Mouse (Mus musculus) embryonic facial prominence, embryonic 11.5 days (tissue): ENCODE measurements at regions not wholly inside any gene's neighbourhood (a gene's known extent, or its start where the extent isn't known, plus 50 kb on each side); places are given as distances from the start of the nearest gene placed in this dataset.

ENCODE experiments used
- ATAC-seq: fragments of 200-750 bp; cut with Nextera tagmentation; replicated peaks from 2 replicates; pipeline ENCODE4 v1.8.0; 2017; ENCODE audit warnings: low read depth; ENCODE audit not compliant: insufficient number of reproducible peaks, low FRiP score, low TSS enrichment
- DNase-seq: peaks from one replicate; pipeline ENCODE4 v3.0.0-alpha.2; 2015; ENCODE audit warnings: low spot score
- H3K27ac ChIP-seq: fragments of 300-500 bp; sonication (generic); replicated peaks from 2 replicates; pipeline ENCODE4 v1.5.1; 2014; ENCODE audit warnings: mild to moderate bottlenecking, low read depth, low read length, control low read depth
- H3K27me3 ChIP-seq: fragments of 300-500 bp; sonication (generic); 2 replicates; pipeline ENCODE4 v1.6.1; 2014; ENCODE audit warnings: mild to moderate bottlenecking, low read length, moderate library complexity, mixed read lengths; ENCODE audit not compliant: control insufficient read depth, insufficient read depth
- H3K36me3 ChIP-seq: fragments of 300-500 bp; sonication (generic); replicated peaks from 2 replicates; pipeline ENCODE4 v1.6.1; 2014; ENCODE audit warnings: low read depth, mild to moderate bottlenecking, low read length, moderate library complexity, mixed read lengths; ENCODE audit not compliant: control insufficient read depth, insufficient read depth
- H3K4me1 ChIP-seq: fragments of 300-500 bp; sonication (generic); 2 replicates; pipeline ENCODE4 v1.6.1; 2014; ENCODE audit warnings: low read length, mixed read lengths; ENCODE audit not compliant: control insufficient read depth, insufficient read depth
- H3K4me2 ChIP-seq: fragments of 300-500 bp; sonication (generic); 2 replicates; pipeline ENCODE4 v1.6.1; 2014; ENCODE audit warnings: low read depth, mild to moderate bottlenecking, control low read depth, low read length, moderate library complexity
- H3K4me3 ChIP-seq: fragments of 300-500 bp; sonication (generic); 2 replicates; pipeline ENCODE4 v1.5.1; 2014; ENCODE audit warnings: low read depth, low read length, control low read depth
- H3K9ac ChIP-seq: fragments of 300-500 bp; sonication (generic); replicated peaks from 2 replicates; pipeline ENCODE4 v1.6.1; 2014; ENCODE audit warnings: mild to moderate bottlenecking, control low read depth, low read length
- H3K9me3 ChIP-seq: fragments of 300-500 bp; sonication (generic); replicated peaks from 2 replicates; pipeline ENCODE4 v1.6.1; 2016; ENCODE audit warnings: mild to moderate bottlenecking, low read length, inconsistent platforms, mixed read lengths; ENCODE audit not compliant: control insufficient read depth
- WGBS: fragments of 180-500 bp; shearing (Covaris S2); extraction: QIAGEN DNeasy Blood & Tissue Kit; methylation state at CpG from one replicate; pipeline ENCODE4 v1.1.7; 2014; 5-methylcytosine and 5-hydroxymethylcytosine counted together

GRCm38 (mm10) chr6:73370901-73371300 lies 98.6 kb downstream of the 4931417E11Rik start:
- Histone ChIP-seq H3K4me1 (no peaks in the 10 kb centered on the region), H3K27me3 (no peaks in the 10 kb centered on the region; the same call in 1 of the 2 replicates), H3K4me3 (no peak overlapping the region), H3K4me2 (no peak overlapping the region), H3K36me3 (no peaks in the 10 kb centered on the region), H3K9me3 (no peaks in the 10 kb centered on the region), H3K9ac (no peak overlapping the region), H3K27ac (no peak overlapping the region)
- ATAC-seq, result no peak
- no peak for DNase-seq
- WGBS, result 81% methylated on average over 4 of the region's 4 CpGs

- no peak for ATAC-seq
- no peaks in the 10 kb centered on the region for H3K36me3 ChIP-seq
- no peak overlapping the region for H3K9ac ChIP-seq
- H3K27ac ChIP-seq, result no peak overlapping the region
- no peak for DNase-seq
- no peaks in the 10 kb centered on the region; the same call in 1 of the 2 replicates for H3K27me3 ChIP-seq
- 27% methylated on average over 6 of the region's 6 CpGs for WGBS
- H3K9me3 ChIP-seq, result no peaks in the 10 kb centered on the region
- H3K4me2 ChIP-seq, result peak overlapping the region; percentile 20; the same call in 1 of the 2 replicates
- no peak overlapping the region for H3K4me3 ChIP-seq
- H3K4me1 ChIP-seq, result no peaks in the 10 kb centered on the region
Measured at GRCm38 (mm10) chr6:73368836-73369141, 100.7 kb downstream of the 4931417E11Rik start.

- DNase-seq, result no peak
- 13% methylated on average over 21 of the region's 21 CpGs for WGBS
Measured at GRCm38 (mm10) chr6:73368047-73368835, 101.2 kb downstream of the 4931417E11Rik start.

GRCm38 (mm10) chr6:73367616-73368015 lies 101.9 kb downstream of the 4931417E11Rik start:
- no peak overlapping the region for H3K4me2 ChIP-seq
- DNase-seq (peak; percentile 91), ATAC-seq (peak; percentile 48; the same call in 1 of the 2 replicates)
- H3K4me1 ChIP-seq, result no peaks in the 10 kb centered on the region
- no peak overlapping the region for H3K4me3 ChIP-seq
- no peaks in the 10 kb centered on the region for H3K36me3 ChIP-seq
- 6% methylated on average over 5 of the region's 5 CpGs for WGBS
- H3K27me3 ChIP-seq, result no peaks in the 10 kb centered on the region; the same call in 1 of the 2 replicates
- no peak overlapping the region for H3K27ac ChIP-seq
- no peaks in the 10 kb centered on the region for H3K9me3 ChIP-seq
- no peak overlapping the region for H3K9ac ChIP-seq

More at GRCm38 (mm10) chr6:73368047-73368835, 101.2 kb downstream of the 4931417E11Rik start:
- Histone ChIP-seq H3K4me2 (peak overlapping the region; percentile 20; the same call in 1 of the 2 replicates), H3K27ac (no peak overlapping the region), H3K27me3 (no peaks in the 10 kb centered on the region; the same call in 1 of the 2 replicates), H3K9ac (no peak overlapping the region), H3K9me3 (no peaks in the 10 kb centered on the region), H3K36me3 (no peaks in the 10 kb centered on the region), H3K4me3 (no peak overlapping the region), H3K4me1 (no peaks in the 10 kb centered on the region)
- ATAC-seq, result 0 out of 2 replicates have a peak, but pooled peaks have one; percentile 26

GRCm38 (mm10) chr6:73366626-73367025 lies 102.8 kb downstream of the 4931417E11Rik start:
- Histone ChIP-seq H3K36me3 (no peaks in the 10 kb centered on the region), H3K9me3 (no peaks in the 10 kb centered on the region), H3K4me3 (no peak overlapping the region), H3K4me2 (no peak overlapping the region), H3K4me1 (no peaks in the 10 kb centered on the region), H3K27me3 (no peaks in the 10 kb centered on the region; the same call in 1 of the 2 replicates), H3K27ac (no peak overlapping the region), H3K9ac (no peak overlapping the region)
- ATAC-seq, result no peak
- DNase-seq, result no peak
- 87% methylated on average over 2 of the region's 2 CpGs for WGBS

GRCm38 (mm10) chr6:73365306-73365705 lies 104.2 kb downstream of the 4931417E11Rik start:
- Histone ChIP-seq H3K9me3 (no peaks in the 10 kb centered on the region), H3K4me3 (no peak overlapping the region), H3K36me3 (no peaks in the 10 kb centered on the region), H3K4me1 (no peaks in the 10 kb centered on the region), H3K27ac (no peak overlapping the region), H3K9ac (no peak overlapping the region), H3K27me3 (no peaks in the 10 kb centered on the region; the same call in 1 of the 2 replicates), H3K4me2 (no peak overlapping the region)
- WGBS, result 85% methylated on average over 9 of the region's 9 CpGs
- no peak for DNase-seq
- ATAC-seq, result no peak

- Histone ChIP-seq H3K27ac (no peak overlapping the region), H3K9ac (no peak overlapping the region), H3K27me3 (no peaks in the 10 kb centered on the region), H3K9me3 (no peaks in the 10 kb centered on the region), H3K4me2 (no peak overlapping the region), H3K4me1 (no peaks in the 10 kb centered on the region), H3K36me3 (no peaks in the 10 kb centered on the region), H3K4me3 (no peak overlapping the region)
- WGBS, result 53% methylated on average over 6 of the region's 6 CpGs
- peak; percentile 47 for DNase-seq
- no peak for ATAC-seq
Measured at GRCm38 (mm10) chr6:73334995-73335394, 86.8 kb downstream of the Suclg1 start.

- DNase-seq (no peak), ATAC-seq (no peak)
- H3K27me3 ChIP-seq, result no peaks in the 10 kb centered on the region
- H3K4me2 ChIP-seq, result no peak overlapping the region
- WGBS, result 89% methylated on average over 11 of the region's 11 CpGs
- no peaks in the 10 kb centered on the region for H3K36me3 ChIP-seq
- no peaks in the 10 kb centered on the region for H3K4me1 ChIP-seq
- H3K9me3 ChIP-seq, result no peaks in the 10 kb centered on the region
- H3K27ac ChIP-seq, result no peak overlapping the region
- H3K4me3 ChIP-seq, result no peak overlapping the region
- no peak overlapping the region for H3K9ac ChIP-seq
Measured at GRCm38 (mm10) chr6:73329666-73330065, 81.5 kb downstream of the Suclg1 start.
